Mouse (Mus musculus) liver, embryonic 14.5 days (tissue): ENCODE results near the gene Tmc6.

Experiments
- CTCF ChIP-seq: IDR thresholded peaks from 2 replicates; pipeline ENCODE4 v1.5.1; 2016; ENCODE audit warnings: antibody characterized with exemption, low read depth, control low read depth
- EP300 ChIP-seq: IDR thresholded peaks from 2 replicates; pipeline ENCODE4 v1.6.1; 2016; ENCODE audit warnings: antibody characterized with exemption, low read depth

DNA sequence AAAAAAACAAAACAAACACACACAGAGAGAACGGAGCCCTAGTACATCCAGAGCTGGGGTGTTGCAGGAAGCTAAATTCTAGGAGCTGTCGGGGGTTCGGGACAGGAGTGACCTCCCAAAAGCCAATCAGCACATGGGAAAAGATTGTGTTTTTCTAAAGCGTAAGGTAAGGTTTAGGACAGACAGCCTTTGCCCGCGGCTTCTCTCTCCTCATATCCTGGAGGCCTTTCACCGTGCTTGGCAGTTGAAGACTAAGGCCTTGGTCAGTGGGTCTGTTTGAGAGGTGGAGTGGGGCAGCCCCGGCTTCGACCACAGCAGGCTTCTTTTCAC, 672 bp upstream of the Tmc6 start:
- no peak for TF ChIP-seq EP300
- no peak for TF ChIP-seq CTCF
